9 mouse cellular contexts compared by ENCODE assay signal in genomic region chr14:31664100-31664902, GRCm38 (mm10). TPM values are rescaled to one million over a fixed set of nuclear protein-coding genes. Genes with fewer than 3 reads are reported as not detected.
DNase-seq lines count a peak whose midpoint lies in the region; ATAC-seq and TF ChIP-seq lines count a peak whose summit lies in the region.
"Had no signal": no experiment of that assay in that cellular context is flagged by ENCODE, and none has a peak within 500 bp of the region (broad histone marks: within the 10 kb centered on the region; RNA-seq: fewer than 3 reads in every experiment).

No protein-coding gene starts in this region.

- H3K36me3 ChIP-seq in liver, embryonic 13.5 days: peaks cover 12% of the 10 kb centered on the region
- H3K36me3 ChIP-seq in liver, embryonic 12.5 days: peaks cover 13% of the 10 kb centered on the region
- H3K36me3 ChIP-seq in hindbrain, embryonic 16.5 days (ENCODE audit: control insufficient read depth, insufficient read depth, low read length): peaks cover 10% of the 10 kb centered on the region; the same call in 1 of the 2 replicates
- no peaks in the 10 kb centered on the region for H3K36me3 ChIP-seq in myocyte (ENCODE audit: control insufficient read depth, insufficient read depth)

- H3K27ac ChIP-seq in liver, embryonic 13.5 days: no peak overlapping the region
- H3K27ac ChIP-seq in liver, embryonic 12.5 days: no peak overlapping the region
- peak overlapping the region; percentile 89; the same call in 1 of the 2 replicates for H3K27ac ChIP-seq in brown adipose tissue, adult 24 weeks (replicated peaks; ENCODE audit: low read depth, low read length)
- peak overlapping the region; percentile 57 for H3K27ac ChIP-seq in hindbrain, embryonic 16.5 days (ENCODE audit: low read depth, low read length)

- H3K4me2 ChIP-seq in liver, embryonic 13.5 days: no peak overlapping the region
- H3K4me2 ChIP-seq in liver, embryonic 12.5 days: no peak overlapping the region
- no peak overlapping the region for H3K4me2 ChIP-seq in hindbrain, embryonic 16.5 days (ENCODE audit: low read length)
- peak overlapping the region; percentile 86 for H3K4me2 ChIP-seq in myocyte (ENCODE audit: low read depth)

- 47% methylated on average over 18 of the region's 18 CpGs for WGBS in liver, embryonic 13.5 days (ENCODE audit: insufficient replicate concordance)
- 55% methylated on average over 18 of the region's 18 CpGs for WGBS in liver, embryonic 12.5 days (ENCODE audit: insufficient replicate concordance)
- WGBS in hindbrain, embryonic 16.5 days: 41% methylated on average over 18 of the region's 18 CpGs

- H3K9ac ChIP-seq in liver, embryonic 13.5 days: no peak overlapping the region
- H3K9ac ChIP-seq in liver, embryonic 12.5 days: no peak overlapping the region
- H3K9ac ChIP-seq in hindbrain, embryonic 16.5 days (ENCODE audit: low read depth, low read length): no peak overlapping the region

- H3K27me3 ChIP-seq in liver, embryonic 13.5 days: no peaks in the 10 kb centered on the region
- 0 out of 2 replicates have a peak, but pooled peaks cover 5% of the 10 kb centered on the region for H3K27me3 ChIP-seq in liver, embryonic 12.5 days (replicated peaks)
- H3K27me3 ChIP-seq in hindbrain, embryonic 16.5 days (replicated peaks; ENCODE audit: control insufficient read depth, insufficient read depth, low read length): no peaks in the 10 kb centered on the region
- H3K27me3 ChIP-seq in myocyte (ENCODE audit: control insufficient read depth, insufficient read depth, insufficient read length): no peaks in the 10 kb centered on the region

- no peaks in the 10 kb centered on the region for H3K9me3 ChIP-seq in liver, embryonic 13.5 days (replicated peaks)
- H3K9me3 ChIP-seq in liver, embryonic 12.5 days (replicated peaks): no peaks in the 10 kb centered on the region
- H3K9me3 ChIP-seq in hindbrain, embryonic 16.5 days (ENCODE audit: control insufficient read depth, low read length): no peaks in the 10 kb centered on the region

- H3ac ChIP-seq in myocyte (ENCODE audit: control insufficient read depth, insufficient read length): no peak overlapping the region

- no peak for DNase-seq in liver, embryonic 13.5 days
- DNase-seq in frontal cortex, postnatal 36 days (ENCODE audit: low spot score in 2 of 2): no peak
- no peak for DNase-seq in urinary bladder, postnatal 36 days (ENCODE audit: low spot score in 2 of 2)
- no peak for DNase-seq in left cerebral cortex, adult 9 months (ENCODE audit: low spot score in 2 of 2)

- H3K4me3 ChIP-seq in liver, embryonic 13.5 days (replicated peaks): no peak overlapping the region
- no peak overlapping the region for H3K4me3 ChIP-seq in liver, embryonic 12.5 days
- no peak overlapping the region for H3K4me3 ChIP-seq in brown adipose tissue, adult 24 weeks (ENCODE audit: insufficient read depth, low read depth, low read length)
- H3K4me3 ChIP-seq in hindbrain, embryonic 16.5 days (ENCODE audit: low read length): no peak overlapping the region
- H3K4me3 ChIP-seq in myocyte: no peak overlapping the region

- H3K79me2 ChIP-seq in myocyte (ENCODE audit: control insufficient read depth, insufficient read depth): no peaks in the 10 kb centered on the region

- 0 out of 2 replicates have a peak, but pooled peaks have one; percentile 9 for ATAC-seq in liver, embryonic 13.5 days (ENCODE audit: low read depth)
- no peak; the same call in 1 of the 2 replicates for ATAC-seq in liver, embryonic 12.5 days
- ATAC-seq in hindbrain, embryonic 16.5 days: no peak

- TF ChIP-seq POLR2A in myocyte (IDR thresholded peaks at IDR 0.05; ENCODE audit: insufficient read length, low read depth): no peak

- peaks cover 60% of the 10 kb centered on the region for H3K4me1 ChIP-seq in liver, embryonic 13.5 days (replicated peaks)
- H3K4me1 ChIP-seq in liver, embryonic 12.5 days: peaks cover 65% of the 10 kb centered on the region
- H3K4me1 ChIP-seq in brown adipose tissue, adult 24 weeks (ENCODE audit: control insufficient read depth, insufficient read depth, insufficient read length, low read length): peaks cover 38% of the 10 kb centered on the region
- peaks cover 47% of the 10 kb centered on the region for H3K4me1 ChIP-seq in hindbrain, embryonic 16.5 days (ENCODE audit: control insufficient read depth, insufficient read depth, low read depth, low read length)

TF ChIP-seq in myocyte, 11 proteins besides CTCF, POLR2A, EP300 and RAD21:
- TF ChIP-seq MAX (IDR thresholded peaks at IDR 0.05; ENCODE audit: low read depth) (no peak), TCF3 (IDR thresholded peaks at IDR 0.05; ENCODE audit: insufficient read length, low read depth) (no peak), MYOG (IDR thresholded peaks at IDR 0.05; ENCODE audit: control insufficient read depth in 1 of 3, insufficient read depth in 1 of 3, insufficient read length in 2 of 3, low read depth in 2 of 3) (no peak), USF1 (IDR thresholded peaks at IDR 0.05; ENCODE audit: low read depth) (no peak), REST (IDR thresholded peaks at IDR 0.05; ENCODE audit: insufficient read depth, insufficient read length) (no peak), MYOD1 (IDR thresholded peaks at IDR 0.05; ENCODE audit: control insufficient read depth in 1 of 3, insufficient read length in 2 of 3, low read depth in 2 of 3) (no peak), POLR2AphosphoS2 (IDR thresholded peaks at IDR 0.05; ENCODE audit: insufficient read length, low read depth) (no peak), SRF (IDR thresholded peaks at IDR 0.05; ENCODE audit: control insufficient read depth, insufficient read length, low read depth) (no peak), CEBPB (IDR thresholded peaks at IDR 0.05; ENCODE audit: insufficient read depth, poor library complexity, severe bottlenecking) (no peak), E2F4 (IDR thresholded peaks at IDR 0.05; ENCODE audit: insufficient read depth) (no peak)
TF ChIP-seq in myocyte: peak in this region for 0.

RNA-seq across cellular contexts. Expression of gene Hacl1, which starts 23.2 kb away (rescaled TPM):
- 8.1 and 9.6 TPM in 2 replicates for polyA plus RNA-seq in liver, embryonic 13.5 days (2015; fragmentation: Nextera tagmentation; extraction: Ambion mirVana)
- 7.4 and 9.8 TPM in 2 replicates for polyA plus RNA-seq in liver, embryonic 12.5 days (2016; fragmentation: Nextera tagmentation; extraction: Ambion mirVana)
- 77.1 and 106 TPM in 2 replicates for polyA plus RNA-seq in brown adipose tissue, adult 24 weeks (2012; ENCODE audit: insufficient read depth, insufficient read length, missing spikeins)
- polyA plus RNA-seq in hindbrain, embryonic 16.5 days (2015; fragmentation: Nextera tagmentation; extraction: Ambion mirVana): 10.2 and 11.5 TPM in 2 replicates
- polyA plus RNA-seq in myocyte (2012; fragmentation: generic; extraction: Trizol): 6.0 TPM

RNA-seq across cellular contexts. Expression of gene Btd, which starts 23.5 kb away (rescaled TPM):
- polyA plus RNA-seq in liver, embryonic 13.5 days (2015; fragmentation: Nextera tagmentation; extraction: Ambion mirVana): 8.9 TPM in 2 replicates
- polyA plus RNA-seq in liver, embryonic 12.5 days (2016; fragmentation: Nextera tagmentation; extraction: Ambion mirVana): 8.8 and 9.6 TPM in 2 replicates
- 27.9 and 30.4 TPM in 2 replicates for polyA plus RNA-seq in brown adipose tissue, adult 24 weeks (2012; ENCODE audit: insufficient read depth, insufficient read length, missing spikeins)
- polyA plus RNA-seq in hindbrain, embryonic 16.5 days (2015; fragmentation: Nextera tagmentation; extraction: Ambion mirVana): 20.7 and 22.4 TPM in 2 replicates
- 14.7 TPM for polyA plus RNA-seq in myocyte (2012; fragmentation: generic; extraction: Trizol)

RNA-seq across cellular contexts. Expression of gene Gm49387, which starts 23.6 kb away (rescaled TPM):
- 0.69 TPM in 1 of 2 replicates, not detected in the other for polyA plus RNA-seq in liver, embryonic 13.5 days (2015; fragmentation: Nextera tagmentation; extraction: Ambion mirVana)
- polyA plus RNA-seq in liver, embryonic 12.5 days (2016; fragmentation: Nextera tagmentation; extraction: Ambion mirVana): 0.37 and 1.3 TPM in 2 replicates
- not detected in 2 replicates for polyA plus RNA-seq in brown adipose tissue, adult 24 weeks (2012; ENCODE audit: insufficient read depth, insufficient read length, missing spikeins)
- polyA plus RNA-seq in hindbrain, embryonic 16.5 days (2015; fragmentation: Nextera tagmentation; extraction: Ambion mirVana): 1.7 and 2.1 TPM in 2 replicates
- not detected for polyA plus RNA-seq in myocyte (2012; fragmentation: generic; extraction: Trizol)
- polyA plus RNA-seq: large intestine, adult 2 months had no signal

Comparison
In these comparisons a context has a peak if more than half of its experiments do, and no peak if none do; other contexts are left out.
1. H3K27ac ChIP-seq: peak in brown adipose tissue, adult 24 weeks (single experiment) and hindbrain, embryonic 16.5 days (single experiment); none in liver, embryonic 13.5 days (single experiment) and liver, embryonic 12.5 days (single experiment).